Mouse (Mus musculus) small intestine, adult 10 weeks (tissue): ENCODE results near the gene Trim40. TPM values are rescaled to one million over a fixed set of nuclear protein-coding genes. Genes with fewer than 3 reads are reported as not detected.

Experiments used
- polyA plus RNA-seq: library from polyadenylated mRNA; stranded (reverse); fragments of 350-450 nt; fragmentation: Illumina TruSeq; extraction: RNeasy Lipid Tissue Mini Kit (QIAGEN cat#74804); gene quantifications from one replicate; pipeline ENCODE4 v1.2.3, GENCODE M21; 2014; ENCODE audit warnings: low replicate concordance

Gene Trim40
- polyA plus RNA-seq: 86.2 TPM

GRCm38 (mm10) chr17:36890073-36890903 lies at the start of gene Trim40:
Gene Trim40, minus strand, starts transcription at chr17:36890123.

DNA sequence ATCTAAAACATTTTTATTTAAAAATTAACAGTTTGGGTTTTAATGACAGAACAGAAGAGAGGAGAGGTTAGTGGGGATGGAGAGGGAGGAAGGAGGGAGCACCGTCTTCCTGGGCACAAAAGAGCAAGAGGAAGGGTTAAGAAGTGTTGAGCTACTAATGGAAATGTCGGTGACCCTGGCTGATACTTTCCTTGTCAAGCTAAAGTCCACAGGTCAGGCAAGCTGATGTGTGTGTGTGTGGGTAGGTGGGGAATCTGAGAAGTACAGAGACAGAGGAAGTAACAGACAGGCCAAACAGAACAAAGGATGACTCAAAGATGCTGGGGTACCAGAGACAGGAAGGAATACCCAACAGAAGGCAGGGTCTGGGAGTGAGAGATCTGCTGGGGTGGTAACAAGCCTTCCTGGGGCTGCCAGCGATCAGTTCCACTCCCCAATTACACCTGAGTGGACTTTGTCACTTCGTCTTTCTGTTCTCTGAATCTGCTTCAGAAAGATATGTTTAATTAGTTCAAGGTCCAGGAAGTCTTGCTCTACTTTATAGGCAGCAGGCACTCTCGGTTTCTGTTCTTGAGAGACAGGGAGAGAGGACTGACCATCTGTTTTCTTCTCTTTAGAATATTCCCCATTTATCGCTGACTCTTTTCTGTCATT lies 7.8 kb upstream of the Trim40 start, which contains the start of gene Trim31:
Gene Trim31 (plus strand): TSS at position 567 of the 654 bp plus-strand sequence.

GRCm38 (mm10) chr17:36869284-36869954 lies 20.5 kb downstream of the Trim40 start, which contains the start of gene Trim10:
Gene Trim10, plus strand, starts transcription at chr17:36869574.

DNA sequence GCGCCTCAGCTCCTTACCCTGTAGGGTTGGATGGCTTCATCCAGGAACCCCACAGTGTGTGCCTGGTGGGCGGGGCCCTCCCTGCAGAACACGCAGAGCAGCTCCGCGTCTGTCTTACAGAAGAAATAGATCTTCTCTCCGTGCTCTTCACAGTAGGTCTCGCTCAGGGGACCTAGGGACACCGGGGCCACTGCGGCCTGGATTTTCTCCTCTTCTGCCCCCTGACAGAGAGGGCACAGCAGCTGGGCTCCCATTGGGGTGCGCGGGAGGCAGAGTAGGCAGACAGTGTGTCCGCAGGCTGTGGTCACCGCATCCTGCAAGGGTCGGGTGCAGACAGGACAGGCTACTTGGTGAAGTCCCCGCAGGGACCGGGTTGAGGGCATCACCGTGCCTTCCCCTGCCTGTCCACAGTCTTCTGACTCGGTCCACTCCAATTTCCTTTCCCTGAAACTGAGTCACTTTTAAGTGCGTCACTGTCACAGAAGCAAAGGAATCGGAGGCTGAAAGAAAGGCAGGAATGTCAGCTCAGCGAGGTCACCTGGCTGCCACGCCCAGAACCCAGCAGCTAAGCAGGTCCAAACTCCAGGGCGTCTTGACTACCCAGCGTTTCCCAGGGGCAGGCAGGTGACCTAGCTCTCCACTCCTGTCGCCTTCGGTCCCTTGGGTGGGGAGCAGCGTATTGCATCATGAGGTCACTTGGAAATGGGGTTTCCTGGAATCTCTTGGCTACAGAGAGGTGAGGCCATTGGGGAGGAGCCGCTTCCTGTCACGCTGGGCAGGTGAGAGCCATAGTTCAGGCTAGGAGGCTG lies 23.0 kb downstream of the Trim40 start, which contains the start of gene Trim15:
Gene Trim15 (minus strand): TSS at position 492 of the 809 bp plus-strand sequence.

DNA sequence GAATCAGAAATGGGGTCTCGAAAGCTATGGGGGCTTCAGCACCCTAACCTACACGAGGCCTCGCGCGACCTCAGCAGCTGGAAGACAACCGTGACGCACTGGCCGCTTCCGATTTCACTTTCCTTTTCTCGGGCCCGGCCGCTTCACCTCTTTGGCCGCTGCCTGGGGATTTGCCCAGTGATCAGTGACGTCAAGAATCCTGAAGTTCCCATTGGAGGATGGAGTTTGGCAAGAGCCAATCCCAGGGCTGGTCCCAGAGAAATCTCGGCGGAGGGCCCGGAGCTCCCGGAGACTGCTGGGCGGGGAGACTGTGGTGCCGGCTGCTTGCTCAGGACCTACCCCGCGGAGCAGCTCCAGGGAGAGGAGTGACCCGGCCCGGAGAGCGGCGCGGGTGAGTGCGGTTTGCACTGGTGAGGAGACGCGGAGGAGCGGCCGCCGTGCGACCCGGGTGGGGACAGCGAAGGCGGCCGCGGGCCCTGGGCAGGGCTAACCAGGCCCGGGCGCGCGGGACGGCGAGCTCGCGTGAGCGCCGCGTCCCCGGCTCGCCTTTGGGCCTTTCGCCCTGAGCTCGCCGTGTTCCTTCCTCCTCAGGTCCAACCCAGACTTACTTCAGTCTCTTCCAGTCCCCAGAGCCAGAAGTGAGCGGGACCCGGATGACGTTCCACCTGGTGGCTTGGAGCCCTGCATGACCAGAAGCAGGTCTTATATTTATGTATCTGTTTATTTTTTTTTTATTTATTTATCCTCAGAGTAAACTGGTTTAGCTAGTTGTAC lies 52.9 kb downstream of the Trim40 start, which contains the start of gene Trim26:
Gene Trim26 (plus strand): TSS at position 261 of the 774 bp plus-strand sequence.

Other genes with a start within 250 kb of the Trim40 start
- gene H2-M9, start 247.5 kb downstream of the Trim40 start, polyA plus RNA-seq: 2.3 TPM
- gene H2-M1, start 217.9 kb downstream of the Trim40 start, polyA plus RNA-seq: not detected
- gene H2-M10.5, start 117.2 kb downstream of the Trim40 start, polyA plus RNA-seq: not detected
- not detected for gene H2-M10.6, start 78.0 kb downstream of the Trim40 start, polyA plus RNA-seq
- gene Trim26, start 53.0 kb downstream of the Trim40 start, polyA plus RNA-seq: 29.4 TPM
- gene Trim15, start 22.9 kb downstream of the Trim40 start, polyA plus RNA-seq: 9.4 TPM
- gene Trim10, start 20.5 kb downstream of the Trim40 start, polyA plus RNA-seq: not detected
- 166 TPM for gene Trim31, start 8.0 kb upstream of the Trim40 start, polyA plus RNA-seq
- gene Rnf39, start 52.8 kb upstream of the Trim40 start, polyA plus RNA-seq: 1.1 TPM
- 5.3 TPM for gene Ppp1r11, start 61.6 kb upstream of the Trim40 start, polyA plus RNA-seq
- gene Znrd1, start 68.4 kb upstream of the Trim40 start, polyA plus RNA-seq: 18.8 TPM
- gene Znrd1as, start 68.5 kb upstream of the Trim40 start, polyA plus RNA-seq: 17.6 TPM
- not detected for gene 2410137M14Rik, start 91.1 kb upstream of the Trim40 start, polyA plus RNA-seq
- gene H2-M5, start 99.4 kb upstream of the Trim40 start, polyA plus RNA-seq: not detected
- gene Zfp57, start 111.0 kb upstream of the Trim40 start, polyA plus RNA-seq: 3.6 TPM
- gene Mog, start 133.3 kb upstream of the Trim40 start, polyA plus RNA-seq: not detected
- 14.3 TPM for gene Gabbr1, start 155.8 kb upstream of the Trim40 start, polyA plus RNA-seq
- gene Olfr90, start 198.4 kb upstream of the Trim40 start, polyA plus RNA-seq: not detected
- not detected for gene Olfr91, start 208.2 kb upstream of the Trim40 start, polyA plus RNA-seq
- not detected for gene Olfr92, start 230.0 kb upstream of the Trim40 start, polyA plus RNA-seq